Mouse (Mus musculus) CH12.LX (cell line): ENCODE data around the gene Ccdc188. TPM values are rescaled to one million over a fixed set of nuclear protein-coding genes. Genes with fewer than 3 reads are reported as not detected.

ENCODE experiments used
- DNase-seq: peaks from one replicate; pipeline ENCODE4 v3.0.0-alpha.2; 2013; ENCODE audit errors: extremely low read depth
- H3K27ac ChIP-seq: 2 replicates; pipeline ENCODE4 v1.5.1; 2012; ENCODE audit warnings: low read depth, mild to moderate bottlenecking, control low read depth, moderate library complexity; ENCODE audit not compliant: insufficient read depth
- H3K27me3 ChIP-seq: replicated peaks from 2 replicates; pipeline ENCODE3; 2012; ENCODE audit warnings: inconsistent platforms
- H3K36me3 ChIP-seq, 2 experiments: replicated peaks in 1 of 2; 2 replicates each; pipeline versions ENCODE3 to v1.6.1; 2012; ENCODE audit warnings: inconsistent platforms in 1 of 2, low read length in 1 of 2, mild to moderate bottlenecking in 1 of 2, mixed read lengths in 1 of 2, moderate library complexity in 1 of 2; ENCODE audit not compliant: control insufficient read depth in 1 of 2, insufficient read depth in 1 of 2
- H3K4me1 ChIP-seq, 2 experiments: 2 replicates each; pipeline ENCODE4 v1.6.1; 2012; ENCODE audit warnings: inconsistent platforms in 1 of 2, moderate library complexity in 1 of 2; ENCODE audit not compliant: insufficient read depth in 2 of 2, control insufficient read depth in 1 of 2
- H3K4me2 ChIP-seq: 2 replicates; pipeline ENCODE4 v1.6.1; 2012; ENCODE audit warnings: low read depth, mild to moderate bottlenecking, control low read depth; ENCODE audit not compliant: poor library complexity, insufficient read depth, severe bottlenecking
- H3K4me3 ChIP-seq, 3 experiments: fragments of 150-350 bp in 1 of 3; sonication (generic) in 1 of 3; replicated peaks in 1 of 3; 2 replicates each; pipeline versions ENCODE3 to v1.5.1; 2011 to 2012; ENCODE audit warnings: low read depth in 2 of 3, low read length in 2 of 3, mild to moderate bottlenecking in 2 of 3, moderate library complexity in 2 of 3, control low read depth in 1 of 3, improper control_type of control experiment in 1 of 3, inconsistent platforms in 1 of 3, mixed read lengths in 1 of 3; ENCODE audit not compliant: poor library complexity in 1 of 3
- H3K79me2 ChIP-seq: replicated peaks from 2 replicates; pipeline ENCODE4 v1.6.1; 2012; ENCODE audit warnings: mild to moderate bottlenecking, moderate library complexity; ENCODE audit not compliant: control insufficient read depth, poor library complexity, insufficient read depth, severe bottlenecking; ENCODE audit errors: extremely low read depth
- H3K9ac ChIP-seq: 2 replicates; pipeline ENCODE4 v1.6.1; 2012; ENCODE audit warnings: low read depth, mild to moderate bottlenecking, control low read depth, moderate library complexity; ENCODE audit not compliant: insufficient read depth
- H3K9me3 ChIP-seq: replicated peaks from 2 replicates; pipeline ENCODE3; 2012; ENCODE audit warnings: low read length, inconsistent platforms, mixed read lengths
- ELF1 ChIP-seq: IDR thresholded peaks from 2 replicates; pipeline ENCODE4 v1.6.1; 2014; ENCODE audit warnings: low read depth, mild to moderate bottlenecking, inconsistent platforms, low read length, improper control_type of control experiment
- HCFC1 ChIP-seq: IDR thresholded peaks from 2 replicates; pipeline ENCODE4 v1.6.1; 2012; ENCODE audit warnings: low read depth, mild to moderate bottlenecking, inconsistent platforms, low read length, improper control_type of control experiment
- JUN ChIP-seq: IDR thresholded peaks from 2 replicates; pipeline ENCODE4 v1.6.1; 2011; ENCODE audit warnings: low read depth, mild to moderate bottlenecking, low read length, improper control_type of control experiment, moderate library complexity; ENCODE audit not compliant: insufficient read depth
- KAT2A ChIP-seq: IDR thresholded peaks from 2 replicates; pipeline ENCODE4 v1.6.1; 2012; ENCODE audit warnings: low read length, improper control_type of control experiment, inconsistent platforms; ENCODE audit not compliant: insufficient replicate concordance
- MAFK ChIP-seq: IDR thresholded peaks from 2 replicates; pipeline ENCODE4 v1.6.1; 2011; ENCODE audit warnings: low read length, improper control_type of control experiment; ENCODE audit not compliant: insufficient replicate concordance
- MEF2A ChIP-seq: IDR thresholded peaks from 2 replicates; pipeline ENCODE4 v1.6.1; 2014; ENCODE audit warnings: low read depth, mild to moderate bottlenecking, inconsistent platforms, low read length, improper control_type of control experiment, borderline replicate concordance
- MYC ChIP-seq: IDR thresholded peaks from 2 replicates; pipeline ENCODE4 v1.6.1; 2011; ENCODE audit warnings: low read depth, mild to moderate bottlenecking, improper control_type of control experiment, low read length
- NELFE ChIP-seq: IDR thresholded peaks from 2 replicates; pipeline ENCODE4 v1.6.1; 2011; ENCODE audit warnings: low read depth, low read length, improper control_type of control experiment
- POLR2A ChIP-seq: IDR thresholded peaks from 2 replicates; pipeline ENCODE4 v1.6.1; 2011; ENCODE audit warnings: low read depth, mild to moderate bottlenecking, improper control_type of control experiment, low read length
- POLR2AphosphoS2 ChIP-seq: IDR thresholded peaks from 2 replicates; pipeline ENCODE4 v1.6.1; 2011; ENCODE audit warnings: low read depth, low read length, improper control_type of control experiment
- RCOR1 ChIP-seq: conservative IDR thresholded peaks from 2 replicates; pipeline ENCODE4 v1.6.1; 2012; ENCODE audit warnings: low read depth, mild to moderate bottlenecking, inconsistent platforms, low read length, improper control_type of control experiment
- SIN3A ChIP-seq: IDR thresholded peaks from 2 replicates; pipeline ENCODE4 v1.6.1; 2012; ENCODE audit warnings: low read length, improper control_type of control experiment, inconsistent platforms
- TCF12 ChIP-seq: IDR thresholded peaks from 2 replicates; pipeline ENCODE4 v1.6.1; 2014; ENCODE audit warnings: low read depth, mild to moderate bottlenecking, inconsistent platforms, low read length, improper control_type of control experiment
- USF2 ChIP-seq: conservative IDR thresholded peaks from 2 replicates; pipeline ENCODE4 v1.6.1; 2011; ENCODE audit warnings: low read depth, low read length, improper control_type of control experiment
- ZC3H11A ChIP-seq: IDR thresholded peaks from 2 replicates; pipeline ENCODE4 v1.6.1; 2012; ENCODE audit warnings: low read depth, mild to moderate bottlenecking, inconsistent platforms, low read length, improper control_type of control experiment
- ZKSCAN1 ChIP-seq: IDR thresholded peaks from 2 replicates; pipeline ENCODE4 v1.6.1; 2012; ENCODE audit warnings: low read depth, inconsistent platforms, low read length, improper control_type of control experiment, borderline replicate concordance
- dilution Hi-C: fragments of 300-500 bp; cut with MboI; formaldehyde crosslinking; loops from 2 replicates; pipeline ENCODE4 v1.14.3; 2020; ENCODE audit warnings: low sequenced_read_pairs; ENCODE audit not compliant: extremely low pct_unique_long_range_greater_than_20kb, extremely low pct_ligation_motif_present
- in situ Hi-C: fragments of 300-500 bp; cut with MboI; formaldehyde crosslinking; loops from 3 replicates; pipeline ENCODE4 v1.14.3; 2019; ENCODE audit warnings: low sequenced_read_pairs, low pct_ligation_motif_present, low pct_unique_long_range_greater_than_20kb, mixed read lengths
- polyA plus RNA-seq: library from polyadenylated mRNA; unstranded; fragments of >175 nt; gene quantifications from 2 replicates; pipeline ENCODE4 v1.2.1, GENCODE M21; 2012; ENCODE audit warnings: low read depth; ENCODE audit not compliant: insufficient read length
- total RNA-seq, 2 experiments: library from RNA; depleted of rRNA; stranded (reverse); fragments of 300-350 nt in 1 of 2; fragments of >200 nt in 1 of 2; gene quantifications; 2 replicates each; pipeline ENCODE4 v1.2.3; 2012 to 2014

Gene Ccdc188
- total and polyA plus RNA-seq, 3 experiments: 0.30 TPM; not detected in 2

DNA sequence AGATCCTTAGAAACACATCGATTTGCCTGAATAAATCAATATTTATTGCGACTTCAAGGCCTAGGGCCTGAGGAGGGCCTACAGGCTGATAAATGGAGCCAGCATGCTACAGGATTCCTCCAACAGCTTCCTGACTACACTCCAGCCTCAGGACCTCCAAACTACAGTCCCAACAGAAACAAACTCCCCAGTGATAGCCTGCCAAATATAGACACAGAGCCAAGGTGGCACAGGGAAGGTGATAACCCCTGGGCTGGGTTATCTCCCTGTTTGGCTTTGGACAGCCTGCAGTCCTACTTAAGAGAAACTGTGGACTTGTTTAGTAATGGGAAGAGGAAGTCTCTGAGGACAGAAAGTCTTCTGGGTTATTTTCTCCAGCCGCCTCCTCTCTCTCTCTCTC, 30.5 kb upstream of the Ccdc188 start:
- Histone ChIP-seq H3K4me2 (no peak overlapping the region), H3K9me3 (peaks cover 5% of the 10 kb centered on the region), H3K9ac (no peak overlapping the region)
- dilution Hi-C loops: no loop called here
- TF ChIP-seq MAFK (no peak), ELF1 (no peak), USF2 (no peak), KAT2A (no peak), SIN3A (no peak), RCOR1 (no peak), POLR2AphosphoS2 (no peak), HCFC1 (no peak), POLR2A (no peak), JUN (no peak)
- TF ChIP-seq, all 38 proteins: peak for 0
- Histone ChIP-seq H3K27ac (no peak overlapping the region), H3K4me1 (no peaks in the 10 kb centered on the region), H3K4me3 (no peak overlapping the region), H3K79me2 (no peaks in the 10 kb centered on the region), H3K36me3 (no peaks in the 10 kb centered on the region), H3K27me3 (peaks cover 93% of the 10 kb centered on the region)
- DNase-seq: no peak
- in situ Hi-C loops: no loop called here

DNA sequence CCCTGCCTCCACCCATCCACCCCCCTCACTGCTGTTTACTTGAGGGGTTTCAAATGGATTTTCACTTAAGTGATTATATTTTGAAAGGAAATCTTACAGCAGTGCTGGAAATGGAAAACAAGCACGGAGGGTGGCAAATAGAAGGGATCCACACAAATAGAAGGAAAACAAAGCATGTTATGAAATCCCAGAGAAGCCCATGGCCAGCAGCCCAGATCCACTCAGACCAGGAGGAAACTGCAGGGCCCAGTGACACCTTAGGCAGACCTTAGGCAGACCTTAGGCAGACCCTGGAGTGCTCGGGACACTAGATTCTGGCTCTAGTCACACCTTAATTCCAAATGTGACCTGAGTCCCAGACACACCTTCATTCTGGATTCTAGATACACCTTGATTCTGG, 26.7 kb upstream of the Ccdc188 start:
- H3K79me2 ChIP-seq: no peaks in the 10 kb centered on the region
- peaks cover 5% of the 10 kb centered on the region for H3K9me3 ChIP-seq
- dilution Hi-C loops (no loop called here), in situ Hi-C loops (no loop called here)
- no peak overlapping the region for H3K4me2 ChIP-seq
- no peak for DNase-seq
- H3K4me1 ChIP-seq: peaks cover 8 to 12% of the 10 kb centered on the region in 2 experiments; a peak in 3 of 4 replicates
- no peak overlapping the region for H3K9ac ChIP-seq
- TF ChIP-seq MYC: no peak
- TF ChIP-seq TCF12: no peak
- TF ChIP-seq MEF2A: no peak
- no peak for TF ChIP-seq ELF1
- no peak for TF ChIP-seq ZC3H11A
- TF ChIP-seq NELFE: no peak
- no peak for TF ChIP-seq SIN3A
- no peak for TF ChIP-seq ZKSCAN1
- no peaks in the 10 kb centered on the region for H3K36me3 ChIP-seq
- H3K27me3 ChIP-seq: peaks cover 90% of the 10 kb centered on the region
- no peak overlapping the region for H3K4me3 ChIP-seq
- H3K27ac ChIP-seq: no peak overlapping the region
